Mouse (Mus musculus) embryonic fibroblast, embryonic 13.5 days (primary cell): ENCODE data around the gene Heg1.

Experiments used
- CTCF ChIP-seq: IDR thresholded peaks from 2 replicates; pipeline ENCODE4 v1.5.1; 2011; ENCODE audit warnings: mild to moderate bottlenecking, control low read depth, low read length, moderate library complexity, borderline replicate concordance; ENCODE audit not compliant: insufficient read depth
- POLR2A ChIP-seq: IDR thresholded peaks from 2 replicates; pipeline ENCODE4 v1.6.1; 2011; ENCODE audit warnings: low read depth, mild to moderate bottlenecking, control low read depth, low read length, moderate library complexity

DNA sequence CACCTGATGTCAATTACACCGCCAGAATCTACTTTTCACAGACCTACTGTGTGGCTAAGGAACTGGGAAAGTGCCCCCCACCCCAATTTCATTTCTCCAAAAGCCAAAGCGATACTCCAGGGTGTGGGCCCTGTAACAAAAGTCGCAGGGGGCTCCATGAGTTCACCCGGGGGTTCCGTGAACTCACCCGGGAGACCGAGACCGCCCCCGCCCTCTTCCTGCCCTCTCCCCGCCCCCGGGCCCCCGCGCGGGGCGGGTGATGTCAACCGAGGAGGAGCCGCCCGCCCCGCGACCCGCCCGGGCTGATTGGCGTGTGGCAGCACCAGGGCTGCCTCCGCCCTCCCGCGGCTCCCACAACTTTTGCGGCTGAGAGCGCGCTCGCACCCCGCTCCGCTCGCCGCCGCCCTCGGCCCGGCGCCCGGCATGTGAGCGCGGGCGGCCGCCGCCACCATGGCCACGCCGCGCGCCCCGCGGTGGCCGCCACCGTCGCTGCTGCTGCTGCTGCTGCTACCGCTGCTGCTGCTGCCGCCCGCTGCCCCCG is at the start of gene Heg1:
- TF ChIP-seq POLR2A, result peak; percentile 49
- TF ChIP-seq CTCF, result no peak
